20 mouse cellular contexts compared by ENCODE assay signal in genomic region chr17:10854207-10854606, GRCm38 (mm10). TPM values are rescaled to one million over a fixed set of nuclear protein-coding genes. Genes with fewer than 3 reads are reported as not detected.
DNase-seq lines count a peak whose midpoint lies in the region; ATAC-seq and TF ChIP-seq lines count a peak whose summit lies in the region.
"Had no signal": no experiment of that assay in that cellular context is flagged by ENCODE, and none has a peak within 500 bp of the region (broad histone marks: within the 10 kb centered on the region; RNA-seq: fewer than 3 reads in every experiment).

No protein-coding gene starts in this region.

- no peak for ATAC-seq in intestine, postnatal 0 days
- ATAC-seq: intestine, embryonic 15.5 days; liver, postnatal 0 days had no signal

- H3K27me3 ChIP-seq in intestine, postnatal 0 days (replicated peaks; ENCODE audit: control insufficient read depth, insufficient read depth, low read length): no peaks in the 10 kb centered on the region
- H3K27me3 ChIP-seq: intestine, embryonic 15.5 days; limb, embryonic 12.5 days; neural tube, embryonic 15.5 days; stomach, embryonic 15.5 days had no signal

- H3K36me3 ChIP-seq in intestine, postnatal 0 days (ENCODE audit: control insufficient read depth, insufficient read depth): no peaks in the 10 kb centered on the region
- H3K36me3 ChIP-seq: intestine, embryonic 15.5 days; limb, embryonic 12.5 days; neural tube, embryonic 15.5 days; stomach, embryonic 15.5 days had no signal

- intact Hi-C loops in gastrocnemius, postnatal 14 days (cut with DNase I; ENCODE audit: low total_unique reads): no loop called here
- intact Hi-C loops in left cerebral cortex, postnatal 4 days (cut with DNase I): no loop called here

- TF ChIP-seq CTCF in intestine, postnatal 0 days (IDR thresholded peaks at IDR 0.05; ENCODE audit: low read depth): no peak

- no peak overlapping the region for H3K4me2 ChIP-seq in intestine, postnatal 0 days (replicated peaks; ENCODE audit: low read depth)
- H3K4me2 ChIP-seq: intestine, embryonic 15.5 days; limb, embryonic 12.5 days; neural tube, embryonic 15.5 days; stomach, embryonic 15.5 days had no signal

- no peak overlapping the region for H3K9ac ChIP-seq in intestine, postnatal 0 days (ENCODE audit: low read depth, low read length)
- H3K9ac ChIP-seq: intestine, embryonic 15.5 days; limb, embryonic 12.5 days; liver, postnatal 0 days; neural tube, embryonic 15.5 days; stomach, embryonic 15.5 days had no signal

- H3K4me1 ChIP-seq in intestine, postnatal 0 days (replicated peaks; ENCODE audit: control insufficient read depth, insufficient read depth, low read length): no peaks in the 10 kb centered on the region
- H3K4me1 ChIP-seq: intestine, embryonic 15.5 days; limb, embryonic 12.5 days; neural tube, embryonic 15.5 days; stomach, embryonic 15.5 days had no signal

- H3K9me3 ChIP-seq in intestine, postnatal 0 days (ENCODE audit: control insufficient read depth): no peaks in the 10 kb centered on the region
- H3K9me3 ChIP-seq: intestine, embryonic 15.5 days; limb, embryonic 12.5 days; neural tube, embryonic 15.5 days; stomach, embryonic 15.5 days had no signal

- WGBS in intestine, postnatal 0 days: 87% methylated on average over 3 of the region's 3 CpGs

- no peak overlapping the region for H3K4me3 ChIP-seq in intestine, postnatal 0 days (ENCODE audit: low read depth, low read length)
- H3K4me3 ChIP-seq: intestine, embryonic 15.5 days; limb, embryonic 12.5 days; neural tube, embryonic 15.5 days; stomach, embryonic 15.5 days had no signal

- peak; percentile 8 for DNase-seq in gastrocnemius, postnatal 14 days
- DNase-seq in gastrocnemius, postnatal 4 days (ENCODE audit: low spot score in 2 of 2): no peak
- peak; percentile 31 for DNase-seq in left cerebral cortex, postnatal 4 days
- DNase-seq in left cerebral cortex, adult 8-10 months (ENCODE audit: low spot score in 2 of 2): no peak
- DNase-seq in cerebellum, adult 18-20 months: peak; percentile 59 to 73
- peak; percentile 37 to 45 for DNase-seq in layer of hippocampus, adult 8-10 months (ENCODE audit: low spot score in 2 of 2)
- no peak for DNase-seq in kidney, adult 9 months
- DNase-seq: adrenal gland, postnatal 25 days; embryo, embryonic 11 days; gastrocnemius, postnatal 10 days; kidney, postnatal 14 days; liver, postnatal 0 days; thymus, postnatal 25 days had no signal

- H3K27ac ChIP-seq in intestine, postnatal 0 days (ENCODE audit: low read depth, low read length): no peak overlapping the region
- H3K27ac ChIP-seq: intestine, embryonic 15.5 days; limb, embryonic 12.5 days; neural tube, embryonic 15.5 days; stomach, embryonic 15.5 days had no signal

RNA-seq across cellular contexts. Expression of gene Prkn, which starts 14.0 kb away (rescaled TPM):
- 10 to 100 TPM; 12.8 to 12.9 TPM for total RNA-seq in gastrocnemius, postnatal 14 days (2021)
- total RNA-seq in gastrocnemius, postnatal 4 days (2021): 10 to 100 TPM; 16.9 to 17.7 TPM
- total RNA-seq in left cerebral cortex, postnatal 4 days (2021): 10 to 100 TPM; 12.8 to 16.2 TPM
- 10 to 100 TPM; 17.6 to 23.7 (median 21.6) TPM for total RNA-seq in left cerebral cortex, adult 8-10 months (2022)
- total RNA-seq in layer of hippocampus, adult 8-10 months (2022): 10 to 100 TPM; 18.5 to 25.7 (median 19.9) TPM
- polyA plus RNA-seq in intestine, postnatal 0 days (2015; fragmentation: Nextera tagmentation; extraction: Ambion mirVana): 0.96 and 1.9 TPM in 2 replicates
- total RNA-seq: monocyte, adult 5-6 weeks had no signal

RNA-seq across cellular contexts. Expression of gene Pacrg, which starts 14.1 kb away (rescaled TPM):
- 1 to 10 TPM; 1.8 to 2.2 TPM for total RNA-seq in gastrocnemius, postnatal 14 days (2021)
- 1 to 10 TPM; 2.9 to 3.2 TPM for total RNA-seq in gastrocnemius, postnatal 4 days (2021)
- 10 to 100 TPM in 1 of 2 experiments, 1 to 10 TPM in 1; 7.7 to 10.6 TPM for total RNA-seq in left cerebral cortex, postnatal 4 days (2021)
- 10 to 100 TPM; 19.2 to 25.9 (median 21.6) TPM for total RNA-seq in left cerebral cortex, adult 8-10 months (2022)
- total RNA-seq in layer of hippocampus, adult 8-10 months (2022): 10 to 100 TPM; 20.0 to 28.8 (median 23.4) TPM
- polyA plus RNA-seq in intestine, postnatal 0 days (2015; fragmentation: Nextera tagmentation; extraction: Ambion mirVana): 0.56 and 0.57 TPM in 2 replicates
- total RNA-seq: MEL; monocyte, adult 5-6 weeks had no signal
- polyA plus RNA-seq: liver, postnatal 0 days had no signal

Comparison
In these comparisons a context has a peak if more than half of its experiments do, and no peak if none do; other contexts are left out.
1. DNase-seq: peak in gastrocnemius, postnatal 14 days (single experiment), left cerebral cortex, postnatal 4 days (single experiment), cerebellum, adult 18-20 months (2 of 2) and layer of hippocampus, adult 8-10 months (2 of 2); none in gastrocnemius, postnatal 4 days (0 of 2), left cerebral cortex, adult 8-10 months (0 of 2) and kidney, adult 9 months (single experiment).